Mouse (Mus musculus): Measurements from ENCODE around the gene Baiap2.

The Baiap2 gene

DNA sequence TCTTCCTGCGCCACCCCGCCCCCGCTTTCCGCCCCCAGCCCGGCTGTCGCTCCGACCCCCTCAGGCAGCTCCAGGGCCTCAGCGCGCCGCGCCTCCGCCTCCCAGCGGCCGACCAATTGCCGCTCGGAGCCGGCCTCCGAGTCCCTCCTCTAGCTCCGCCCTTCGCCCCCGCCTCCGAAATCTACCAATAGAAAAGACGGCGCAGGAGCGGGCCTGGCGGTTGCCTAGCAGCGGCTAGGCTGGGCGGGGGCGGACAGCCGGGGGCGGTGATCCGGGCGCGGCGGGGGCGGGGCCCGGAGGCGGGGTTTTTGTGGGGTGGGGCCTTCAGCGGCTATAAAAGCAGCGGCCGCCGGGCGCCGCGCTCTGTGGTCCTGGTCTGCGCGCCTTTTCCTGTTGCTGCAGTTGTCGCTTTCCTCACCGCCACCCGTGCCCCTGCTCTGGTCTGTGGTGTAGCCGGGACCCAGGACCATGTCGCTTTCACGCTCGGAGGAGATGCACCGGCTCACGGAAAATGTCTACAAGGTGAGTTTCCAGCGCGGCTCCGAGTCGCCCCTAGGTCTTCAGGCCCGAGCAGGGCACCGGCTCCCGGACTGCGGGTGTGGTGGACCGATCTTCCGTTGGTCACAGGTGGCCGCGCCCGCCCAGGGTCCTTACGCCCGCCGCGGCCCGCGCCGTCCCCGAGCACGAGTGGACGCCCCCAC is at the start of gene Baiap2:
TSS of gene Baiap2 (plus strand) at position 37 of the 701 bp plus-strand sequence.
- peak; percentile 96 to 97 for DNase-seq (ENCODE audit: low spot score in 2 of 2)

DNA sequence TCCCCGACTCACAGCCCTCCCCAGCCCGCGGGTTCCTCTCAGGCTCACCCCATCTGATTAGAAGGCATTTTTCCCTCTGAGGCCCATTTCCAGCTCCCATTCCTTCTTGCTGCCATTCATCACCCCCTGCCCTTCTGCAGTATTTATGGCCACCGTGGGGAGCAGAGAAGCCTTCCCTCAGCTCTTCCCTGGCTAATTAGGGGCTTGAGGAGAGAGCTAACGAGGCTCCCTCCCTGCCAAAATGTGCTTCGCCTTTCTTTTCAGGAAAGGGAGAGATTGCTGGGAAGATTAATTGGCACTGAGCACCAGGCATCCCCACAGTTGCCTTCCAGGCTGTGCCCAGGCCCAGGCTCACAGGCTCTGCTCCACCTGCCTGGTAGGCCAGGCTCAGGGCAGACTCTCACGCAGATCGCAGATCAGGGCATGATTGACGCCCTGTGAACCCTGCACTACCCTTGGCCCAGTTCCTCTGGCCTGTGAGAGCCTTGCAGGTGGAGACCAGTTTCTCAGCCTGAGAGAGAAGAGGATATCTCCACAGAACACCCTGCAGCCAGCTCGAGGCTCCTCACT is 48.8 kb upstream of the Baiap2 start:
- no peak for DNase-seq (ENCODE audit: low spot score in 2 of 2)

DNA sequence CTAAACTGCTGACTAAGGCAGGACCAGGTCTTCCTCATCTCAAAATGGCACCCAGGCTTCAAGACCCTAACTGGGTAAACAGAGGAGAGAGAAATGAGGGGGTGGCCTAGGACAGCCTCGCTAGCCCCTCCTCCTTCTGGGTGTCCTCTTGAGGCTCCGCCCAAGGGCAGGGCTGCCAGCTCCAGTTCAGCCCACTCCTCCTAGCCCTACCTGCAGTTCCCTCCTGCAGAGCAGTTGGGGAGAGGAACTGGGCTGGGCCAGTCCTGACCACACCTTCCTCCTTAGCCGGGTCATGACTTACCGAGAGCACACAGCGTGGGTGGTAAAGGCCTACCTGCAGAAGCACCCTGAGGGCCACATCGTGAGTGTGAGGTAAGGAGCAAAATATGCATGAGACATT is 47.9 kb upstream of the Baiap2 start:
- no peak for DNase-seq (ENCODE audit: low spot score in 2 of 2)

DNA sequence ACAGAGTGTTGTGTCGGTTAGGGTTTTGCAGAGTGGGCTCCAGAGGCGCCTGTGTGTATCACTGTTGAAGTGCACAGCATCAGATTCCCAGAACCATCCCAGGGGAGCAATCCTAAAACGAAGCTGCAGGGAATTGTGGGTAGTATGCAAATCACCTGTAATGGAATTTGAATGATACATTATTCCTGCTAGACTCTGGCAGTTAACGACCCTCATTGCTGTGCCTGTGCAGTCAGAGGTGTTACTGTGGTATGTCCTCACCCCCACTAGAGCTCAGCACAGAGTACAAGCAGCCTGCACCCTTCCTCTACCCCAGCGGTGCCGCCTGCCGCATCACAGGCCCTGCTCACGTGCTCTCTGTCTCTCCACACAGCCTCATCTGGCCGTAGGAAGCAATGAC is 45.5 kb upstream of the Baiap2 start:
- no peak for DNase-seq (ENCODE audit: low spot score in 2 of 2)

DNA sequence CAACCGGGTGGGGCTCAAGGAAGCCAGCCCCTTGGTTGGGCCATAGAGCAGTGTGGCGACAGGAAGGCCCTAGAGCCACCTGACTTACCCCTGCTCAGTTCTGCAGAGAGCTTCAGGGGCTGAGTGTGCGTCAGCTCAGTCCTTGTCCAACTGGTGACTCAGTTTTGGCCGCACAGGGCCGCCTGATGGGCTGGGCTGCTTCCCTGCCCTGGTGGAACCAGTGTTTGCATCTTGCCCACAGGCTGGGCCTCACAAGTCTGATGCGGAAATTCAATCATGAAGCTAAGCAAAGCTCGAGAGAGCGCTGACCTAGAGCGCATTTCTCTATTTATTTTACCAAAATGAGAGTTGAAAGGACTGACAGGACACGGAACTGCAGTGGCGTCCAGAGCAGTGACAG is 43.6 kb upstream of the Baiap2 start:
- DNase-seq (ENCODE audit: low spot score in 2 of 2): no peak

DNA sequence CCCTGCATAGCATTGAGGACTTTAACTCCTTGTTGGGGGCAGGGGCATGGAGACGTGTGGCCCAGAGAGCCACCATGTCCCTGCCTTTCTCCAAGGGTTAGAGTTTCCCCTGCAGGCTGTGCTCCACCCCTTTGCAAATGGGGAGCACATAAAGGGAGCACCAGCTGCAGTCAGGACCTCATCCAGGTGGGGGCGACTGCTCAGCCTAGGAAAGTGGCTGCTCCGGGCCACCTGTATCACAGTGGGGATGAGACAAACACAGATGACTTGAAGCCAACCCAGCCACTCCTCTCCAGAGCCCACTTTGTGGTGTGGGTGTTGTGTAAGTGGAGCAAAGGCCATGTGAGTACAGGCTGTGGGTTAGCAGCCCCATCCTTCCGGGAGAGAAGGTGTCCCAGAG is 41.4 kb upstream of the Baiap2 start:
- DNase-seq (ENCODE audit: low spot score in 2 of 2): no peak

DNA sequence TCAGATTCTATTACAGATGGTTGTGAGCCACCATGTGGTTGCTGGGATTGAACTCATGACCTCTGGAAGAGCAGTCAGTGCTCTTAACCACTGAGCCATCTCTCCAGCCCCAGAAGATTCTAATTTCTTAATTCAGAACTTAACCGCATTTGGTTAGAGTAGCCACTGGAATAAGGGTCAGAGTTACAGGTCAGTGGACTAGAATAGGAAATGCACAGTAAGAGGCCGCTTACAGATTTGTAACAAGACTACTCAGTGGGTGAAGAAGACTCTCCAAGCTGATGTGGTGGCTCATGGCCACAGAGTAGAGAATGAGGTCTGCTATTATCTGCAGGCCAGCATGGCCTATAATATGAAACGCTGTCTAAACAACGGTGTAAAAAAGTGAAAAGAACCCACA is 39.7 kb upstream of the Baiap2 start:
- no peak for DNase-seq (ENCODE audit: low spot score in 2 of 2)

DNA sequence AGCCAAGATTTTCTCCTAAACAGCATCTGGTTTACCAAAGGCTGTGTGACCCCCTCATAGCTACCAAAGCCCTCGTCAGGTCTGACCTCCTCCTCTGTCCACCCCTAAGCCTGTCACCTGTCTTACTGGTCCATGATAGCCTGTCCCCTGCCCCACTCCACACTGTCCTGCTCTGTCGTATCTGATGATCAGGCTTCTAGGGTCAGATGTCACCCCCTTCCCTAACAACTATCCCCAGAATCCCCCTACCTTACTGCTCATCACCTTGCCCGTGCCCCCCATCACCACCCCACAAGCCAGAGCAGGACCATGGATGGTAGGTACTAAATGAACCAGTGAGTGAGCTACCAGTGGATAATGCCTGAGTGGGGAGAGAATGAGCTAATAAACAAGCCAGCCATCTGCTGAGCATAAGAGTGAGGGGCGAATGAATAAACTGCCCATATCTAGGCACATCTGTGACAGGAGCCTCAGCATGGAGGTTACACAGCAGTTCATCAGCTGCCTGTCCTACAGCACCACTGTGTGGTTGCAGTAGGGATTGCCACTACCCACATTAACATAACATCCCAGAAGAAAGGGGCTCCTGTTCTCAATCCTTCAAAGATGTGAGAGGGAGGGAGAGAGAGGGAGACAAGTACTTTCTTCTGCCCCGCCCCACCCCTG is 37.8 kb upstream of the Baiap2 start:
- peak in 1 of 2 experiments; percentile 50 for DNase-seq (ENCODE audit: low spot score in 2 of 2)

DNA sequence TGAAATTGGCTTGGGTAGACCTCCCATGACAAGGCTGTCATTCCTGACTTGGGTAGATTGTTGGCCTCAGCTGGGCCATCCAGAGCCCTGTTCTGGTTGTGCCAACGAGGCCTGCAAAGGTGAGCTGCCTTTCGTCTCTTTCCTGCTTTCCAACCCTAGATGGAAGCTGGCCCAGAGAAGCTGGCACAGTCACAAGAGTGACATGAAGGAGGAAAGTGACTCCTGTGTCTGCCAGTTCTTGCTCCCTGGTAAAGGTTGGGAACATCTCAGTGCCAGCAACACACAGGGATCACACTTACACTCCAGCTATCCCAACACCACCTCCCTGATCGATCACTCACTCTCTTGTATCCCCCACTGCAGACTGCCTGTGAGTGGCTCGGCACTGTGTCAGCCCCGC is 36.8 kb upstream of the Baiap2 start:
- DNase-seq (ENCODE audit: low spot score in 2 of 2): no peak

DNA sequence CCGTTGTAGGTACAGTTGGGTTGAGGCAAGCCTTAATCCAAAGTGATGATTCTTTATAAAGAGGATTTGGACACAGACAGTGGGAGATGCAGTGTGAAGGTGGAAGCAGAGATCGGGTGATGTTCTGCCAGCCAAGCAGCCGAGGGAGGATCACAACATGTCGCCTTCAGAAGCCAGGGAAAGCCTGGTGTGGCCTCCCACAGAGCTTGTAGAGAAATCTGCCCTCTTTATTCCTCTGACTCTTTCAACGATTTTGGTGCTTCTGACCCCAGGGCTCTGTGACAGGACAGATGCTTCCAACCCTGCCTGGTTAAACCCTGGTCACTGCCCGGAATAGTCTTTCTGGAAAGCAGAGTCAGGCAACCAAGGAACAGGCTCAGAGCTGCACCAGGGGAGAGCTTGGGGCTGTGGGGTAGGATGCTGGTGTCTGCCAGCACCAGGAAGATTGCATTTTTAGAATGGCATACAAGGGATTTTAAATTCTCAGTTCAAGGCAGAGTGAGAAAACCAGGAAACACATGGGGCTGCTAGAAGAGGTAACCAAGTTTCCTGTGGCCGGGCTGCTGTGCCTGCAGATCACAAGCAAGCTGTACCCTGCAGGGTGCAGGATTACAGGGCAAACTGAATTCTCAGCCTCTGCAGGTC is 35.4 kb upstream of the Baiap2 start:
- DNase-seq (ENCODE audit: low spot score in 2 of 2): no peak

DNA sequence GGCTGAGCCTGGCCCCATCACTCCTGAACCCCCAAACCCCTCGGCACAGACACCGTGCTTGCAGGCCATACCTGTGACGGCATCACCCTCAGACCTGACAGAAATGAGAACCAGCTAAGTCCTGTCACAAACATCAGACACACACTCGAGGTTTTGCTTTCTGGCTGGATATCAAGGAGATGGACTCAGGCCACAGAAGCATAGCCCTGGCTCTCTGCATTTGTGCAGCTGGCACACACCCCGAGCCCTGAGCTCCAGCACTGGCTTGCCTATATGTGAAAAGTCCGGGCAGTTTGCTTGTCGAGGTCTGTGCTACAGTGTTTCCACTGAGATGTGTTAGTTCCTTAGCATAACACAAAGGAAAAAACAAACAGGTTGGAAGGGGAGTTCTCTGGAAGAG is 34.9 kb upstream of the Baiap2 start:
- DNase-seq (ENCODE audit: low spot score in 2 of 2): no peak

DNA sequence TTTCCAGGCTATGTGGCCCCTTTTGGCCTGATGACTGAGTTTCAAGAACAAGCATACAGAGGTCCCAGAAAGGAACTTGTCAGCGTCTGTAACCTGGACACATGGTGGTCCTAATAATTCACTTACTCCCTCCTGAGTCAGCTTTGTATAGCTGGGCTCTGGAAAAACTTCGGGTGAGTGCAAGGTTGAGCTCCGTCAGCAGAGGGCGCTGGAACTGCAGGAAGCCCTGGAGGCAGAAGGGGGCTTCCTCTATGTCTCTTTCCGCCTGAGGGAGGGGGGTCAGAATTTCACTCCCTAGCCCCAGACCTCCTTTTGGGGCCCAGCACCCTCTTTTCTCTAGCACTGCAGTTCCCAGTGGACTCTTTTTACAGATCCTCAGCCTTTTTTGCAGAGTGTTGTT is 33.1 kb upstream of the Baiap2 start:
- DNase-seq (ENCODE audit: low spot score in 2 of 2): peak; percentile 29 to 57

DNA sequence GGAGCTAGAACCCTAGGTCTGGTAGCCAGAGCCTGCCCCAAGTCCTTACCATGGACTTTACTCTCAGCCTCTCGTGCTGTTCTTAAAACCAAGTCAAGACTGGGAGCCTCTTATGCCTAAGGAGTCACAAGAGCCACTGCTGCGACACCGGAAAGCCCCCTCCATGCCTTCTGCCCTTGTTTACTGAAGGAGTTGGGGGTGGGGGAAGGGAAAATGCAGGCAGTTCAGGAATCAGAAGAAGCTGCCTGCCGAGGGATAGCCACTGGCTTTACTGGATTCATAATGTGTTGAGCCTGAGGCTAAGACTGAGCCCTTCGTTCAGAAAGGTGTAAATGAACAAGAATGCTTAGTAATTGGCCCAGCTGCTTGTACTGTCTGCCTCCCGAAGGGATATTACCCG is 29.7 kb upstream of the Baiap2 start:
- no peak for DNase-seq (ENCODE audit: low spot score in 2 of 2)

DNA sequence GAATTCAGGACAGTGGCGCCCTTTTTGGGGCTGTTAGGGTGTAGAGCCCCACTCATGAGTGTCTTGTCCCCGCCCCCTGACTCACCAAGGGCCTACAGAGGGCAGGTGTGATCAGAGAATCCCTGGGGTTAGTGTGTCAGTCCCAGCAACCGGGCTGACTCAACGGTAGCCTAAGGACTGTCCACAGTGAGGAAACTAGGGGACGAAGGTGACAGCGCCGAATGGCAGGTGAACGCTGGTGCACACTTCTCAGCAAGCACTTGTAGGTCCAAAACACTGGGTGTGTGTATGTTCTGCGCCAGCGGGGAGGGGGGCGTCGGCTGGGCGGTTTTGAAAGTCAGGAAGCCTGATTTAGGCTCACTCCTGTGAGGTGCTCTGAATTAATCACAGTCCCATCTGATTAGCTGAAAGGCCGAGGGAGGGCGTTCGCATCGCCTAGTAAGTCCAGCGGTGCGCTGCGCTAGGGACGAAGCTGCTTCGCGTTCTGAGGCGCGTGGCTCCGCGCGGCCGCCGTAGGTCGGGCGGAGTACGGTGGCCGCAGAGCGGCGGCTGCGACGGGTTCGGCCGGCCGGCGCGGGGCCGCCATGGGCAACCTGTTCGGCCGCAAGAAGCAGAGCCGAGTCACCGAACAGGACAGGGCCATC is 29.1 kb upstream of the Baiap2 start, which contains the start of gene Chmp6:
TSS of gene Chmp6 (plus strand) at position 151 of the 644 bp plus-strand sequence.
- DNase-seq (ENCODE audit: low spot score in 2 of 2): peak; percentile 74 to 84

DNA sequence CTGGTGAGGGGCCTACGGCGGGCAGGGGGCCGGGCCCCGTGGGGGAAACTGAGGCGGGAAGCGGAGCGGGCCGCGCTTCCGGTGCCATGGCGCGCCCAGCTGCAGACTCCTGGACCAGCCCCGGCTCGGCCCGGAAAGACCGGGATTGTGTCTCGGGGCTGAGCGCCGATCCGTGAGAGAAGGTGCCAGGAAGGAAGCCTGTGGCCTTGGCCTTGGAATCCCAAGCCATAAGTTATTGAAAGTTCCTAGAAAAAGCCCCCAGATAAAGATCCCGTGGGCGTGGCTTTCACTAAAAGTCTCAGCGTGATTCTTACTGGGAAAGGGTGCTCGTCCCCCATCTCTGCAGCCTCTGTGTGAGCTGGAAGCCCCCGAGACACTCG is 28.6 kb upstream of the Baiap2 start:
- no peak for DNase-seq (ENCODE audit: low spot score in 2 of 2)

DNA sequence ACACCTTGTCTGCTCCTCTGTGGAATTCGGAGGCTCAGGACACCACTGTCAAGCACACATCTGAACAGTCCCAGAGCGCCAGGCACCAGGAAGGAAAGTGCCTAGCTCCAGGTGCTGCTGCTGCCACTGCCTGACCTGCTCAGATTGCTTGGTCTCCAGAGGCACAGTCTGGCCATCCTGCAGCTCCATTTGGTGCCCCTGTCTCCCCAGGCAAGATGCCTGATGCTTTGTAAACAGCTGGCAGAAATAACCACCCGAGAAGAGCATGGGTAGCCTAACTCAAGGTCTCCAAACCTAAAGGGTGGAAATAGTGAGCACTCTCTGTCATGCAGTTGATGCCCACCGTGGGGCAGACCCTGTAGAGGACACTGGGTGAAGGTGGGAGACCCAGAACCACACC is 28.2 kb upstream of the Baiap2 start:
- no peak for DNase-seq (ENCODE audit: low spot score in 2 of 2)

DNA sequence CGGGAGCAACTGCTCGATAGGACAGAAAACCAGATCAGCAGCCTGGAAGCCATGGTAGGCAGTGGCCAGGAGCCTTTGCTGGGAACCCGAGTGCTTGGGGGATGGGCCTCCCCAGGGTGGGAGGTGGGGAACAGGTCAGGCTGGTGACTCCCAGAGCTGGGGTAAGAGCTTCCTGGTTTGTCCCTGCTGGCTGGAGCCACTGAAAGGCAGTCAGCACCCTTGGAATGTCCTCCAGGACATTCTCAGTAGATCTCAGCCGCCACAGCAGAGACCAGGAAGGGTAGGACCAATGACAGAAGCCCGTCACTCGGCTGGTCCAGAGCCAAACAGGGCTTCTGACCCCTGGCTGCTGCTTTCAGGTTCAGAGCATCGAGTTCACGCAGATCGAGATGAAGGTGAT is 26.9 kb upstream of the Baiap2 start:
- no peak for DNase-seq (ENCODE audit: low spot score in 2 of 2)

DNA sequence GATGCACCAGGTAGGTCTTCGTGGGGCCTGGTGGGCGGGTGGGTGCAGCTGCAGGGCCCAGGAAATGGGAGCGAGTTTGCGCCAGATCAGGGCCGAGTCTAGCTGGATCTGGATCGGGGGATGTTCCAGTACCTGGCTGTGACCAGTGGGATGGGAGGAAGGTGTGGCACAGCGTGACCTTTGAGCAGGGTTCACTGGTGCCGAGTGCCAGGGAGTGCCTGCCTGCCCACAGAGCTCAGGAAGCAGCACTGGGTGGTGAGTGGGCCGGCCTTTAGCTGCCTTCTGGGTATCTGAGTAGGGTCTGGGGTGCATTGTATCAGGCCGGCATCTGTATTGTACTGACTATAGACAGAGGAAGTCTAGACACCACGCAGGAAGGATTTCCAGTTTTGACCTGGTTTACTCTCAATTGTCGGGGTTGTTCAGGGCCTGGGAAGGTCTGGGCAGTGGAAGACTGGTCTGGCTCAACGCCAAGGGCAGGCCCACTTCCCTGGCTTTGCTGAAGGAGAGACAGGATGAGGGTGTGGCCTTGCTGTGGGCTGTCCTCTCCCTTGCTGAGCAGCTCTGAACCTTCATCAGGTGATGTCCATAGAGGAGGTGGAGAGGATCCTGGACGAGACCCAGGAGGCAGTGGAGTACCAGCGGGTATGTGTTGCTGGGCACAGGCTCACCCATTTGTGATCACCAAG is 26.3 kb upstream of the Baiap2 start:
- DNase-seq (ENCODE audit: low spot score in 2 of 2): no peak

DNA sequence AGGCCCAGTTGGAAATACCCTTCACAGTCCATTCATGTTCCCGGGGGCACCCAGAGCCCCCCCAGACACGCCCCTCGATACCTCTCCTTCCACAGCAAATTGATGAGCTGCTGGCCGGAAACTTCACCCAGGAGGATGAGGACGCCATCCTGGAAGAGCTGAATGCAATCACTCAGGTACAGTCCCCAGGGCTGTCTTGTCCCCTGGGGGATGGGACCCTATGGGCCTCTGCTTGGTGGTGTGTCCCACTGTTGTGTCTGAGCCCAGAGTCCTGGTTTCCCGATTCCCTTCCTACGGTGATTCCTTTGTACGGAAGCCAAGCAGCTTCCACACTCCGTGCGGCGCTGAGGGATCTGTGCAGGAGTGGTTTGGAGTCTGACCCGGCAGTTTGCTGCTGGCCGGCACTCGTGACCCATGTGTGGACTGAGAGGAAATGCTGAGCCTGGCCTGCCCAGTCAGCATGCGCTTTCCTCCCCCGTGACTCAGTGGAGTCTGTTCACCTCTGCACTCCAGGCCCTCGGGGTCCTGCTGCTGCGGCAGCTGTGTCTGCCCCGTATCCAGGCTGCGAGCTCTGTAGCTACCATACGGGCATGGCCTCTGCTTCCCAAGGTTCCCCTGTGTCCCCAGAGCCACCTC is 25.6 kb upstream of the Baiap2 start:
- DNase-seq (ENCODE audit: low spot score in 2 of 2): no peak

DNA sequence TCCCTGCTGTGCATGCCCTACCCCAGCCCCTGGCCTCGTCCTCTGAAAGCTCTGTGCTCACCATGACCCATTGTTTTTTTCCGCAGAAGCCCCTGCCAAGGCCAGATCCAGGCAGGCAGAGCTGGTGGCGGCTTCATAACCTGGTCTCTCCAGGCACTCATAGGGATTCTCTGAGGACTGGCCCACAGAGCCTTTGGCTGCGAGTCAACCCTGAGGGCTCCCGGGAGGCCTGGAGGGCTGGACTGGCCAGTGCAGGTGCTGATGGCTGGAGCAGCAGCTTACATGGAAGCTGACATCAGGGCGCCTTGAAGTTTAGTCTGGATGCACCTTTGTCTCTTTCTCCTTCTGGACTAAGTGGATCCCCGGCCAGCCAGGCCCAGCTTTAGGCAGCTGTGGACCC is 24.0 kb upstream of the Baiap2 start:
- no peak for DNase-seq (ENCODE audit: low spot score in 2 of 2)

DNA sequence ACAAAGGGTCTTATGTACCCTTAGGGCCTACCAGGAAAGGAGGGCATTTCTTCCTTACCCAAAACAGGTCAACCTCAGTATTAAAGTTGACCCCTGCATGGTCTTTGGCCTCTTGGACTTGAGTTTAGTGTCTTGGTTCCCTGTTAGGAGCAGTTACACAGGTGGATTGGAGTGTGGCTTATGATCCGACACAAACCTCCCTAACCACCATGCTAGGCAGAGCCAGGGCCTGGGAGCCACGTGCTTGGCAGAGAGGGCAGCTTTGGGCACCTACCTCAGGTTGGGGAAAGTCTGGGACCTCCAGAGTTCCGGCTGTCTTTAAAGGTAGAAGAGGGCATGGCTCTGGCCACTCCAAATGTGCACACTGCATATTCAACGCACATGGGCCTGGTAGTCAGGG is 23.1 kb upstream of the Baiap2 start:
- DNase-seq (ENCODE audit: low spot score in 2 of 2): no peak
